Mouse (Mus musculus) embryo, embryonic 10.5 days (tissue): Measurements from ENCODE around the gene Kalrn.

Experiments
- DNase-seq: peaks from one replicate; pipeline ENCODE4 v3.0.0-alpha.2; 2015; ENCODE audit warnings: low spot score

The Kalrn gene

GRCm38 (mm10) chr16:34504250-34504649 is 69.1 kb downstream of the Kalrn start:
- no peak for DNase-seq

- DNase-seq, result no peak
Observed at GRCm38 (mm10) chr16:34502110-34502509, 71.2 kb downstream of the Kalrn start.

- no peak for DNase-seq
Observed at GRCm38 (mm10) chr16:34494741-34495140, 78.6 kb downstream of the Kalrn start.

- no peak for DNase-seq
Observed at GRCm38 (mm10) chr16:34493914-34494313, 79.4 kb downstream of the Kalrn start.

GRCm38 (mm10) chr16:34491225-34491624 is 82.1 kb downstream of the Kalrn start:
- no peak for DNase-seq

GRCm38 (mm10) chr16:34490506-34490905 is 82.8 kb downstream of the Kalrn start:
- DNase-seq, result no peak

- DNase-seq, result no peak
Observed at GRCm38 (mm10) chr16:34489805-34490325, 83.5 kb downstream of the Kalrn start.

GRCm38 (mm10) chr16:34487823-34488222 is 85.5 kb downstream of the Kalrn start:
- no peak for DNase-seq

- no peak for DNase-seq
Observed at GRCm38 (mm10) chr16:34487268-34487667, 86.1 kb downstream of the Kalrn start.

- DNase-seq, result no peak
Observed at GRCm38 (mm10) chr16:34485483-34485882, 87.8 kb downstream of the Kalrn start.

- no peak for DNase-seq
Observed at GRCm38 (mm10) chr16:34484921-34485320, 88.4 kb downstream of the Kalrn start.

- DNase-seq, result no peak
Observed at GRCm38 (mm10) chr16:34484213-34484612, 89.1 kb downstream of the Kalrn start.

- peak; percentile 47 for DNase-seq
Observed at GRCm38 (mm10) chr16:34483716-34484115, 89.6 kb downstream of the Kalrn start.

- DNase-seq, result no peak
Observed at GRCm38 (mm10) chr16:34474741-34475140, 98.6 kb downstream of the Kalrn start.

- DNase-seq, result peak; percentile 44
Observed at GRCm38 (mm10) chr16:34473891-34474290, 99.4 kb downstream of the Kalrn start.

- DNase-seq, result no peak
Observed at GRCm38 (mm10) chr16:34471441-34471840, 101.9 kb downstream of the Kalrn start.

GRCm38 (mm10) chr16:34470343-34470742 is 103.0 kb downstream of the Kalrn start:
- DNase-seq, result no peak

- peak; percentile 72 for DNase-seq
Observed at GRCm38 (mm10) chr16:34469277-34469868, 104.0 kb downstream of the Kalrn start.

GRCm38 (mm10) chr16:34466649-34467048 is 106.7 kb downstream of the Kalrn start:
- no peak for DNase-seq

- no peak for DNase-seq
Observed at GRCm38 (mm10) chr16:34456314-34456713, 117.0 kb downstream of the Kalrn start.

GRCm38 (mm10) chr16:34445666-34446065 is 127.7 kb downstream of the Kalrn start:
- DNase-seq, result no peak

GRCm38 (mm10) chr16:34441704-34442103 is 131.6 kb downstream of the Kalrn start:
- no peak for DNase-seq

GRCm38 (mm10) chr16:34440994-34441414 is 132.3 kb downstream of the Kalrn start:
- no peak for DNase-seq

GRCm38 (mm10) chr16:34440019-34440615 is 133.2 kb downstream of the Kalrn start:
- no peak for DNase-seq
